Mouse (Mus musculus) spleen, postnatal 14 days (tissue): ENCODE measurements around the gene Kif26b.

Source experiments
- DNase-seq, 2 experiments: peaks; one replicate each; pipeline ENCODE4 v3.0.0; 2021 to 2022; ENCODE audit warnings: low spot score in 2 of 2

Gene Kif26b

GRCm38 (mm10) chr1:178716411-178716810, 187.5 kb downstream of the Kif26b start:
- DNase-seq = no peak

- DNase-seq = no peak
Observed at GRCm38 (mm10) chr1:178720821-178721220, 191.9 kb downstream of the Kif26b start.

GRCm38 (mm10) chr1:178722793-178723192, 193.9 kb downstream of the Kif26b start:
- DNase-seq = no peak

GRCm38 (mm10) chr1:178725536-178725935, 196.6 kb downstream of the Kif26b start:
- DNase-seq = no peak

GRCm38 (mm10) chr1:178728256-178728655, 199.3 kb downstream of the Kif26b start:
- DNase-seq = no peak

- DNase-seq = no peak
Observed at GRCm38 (mm10) chr1:178730271-178730670, 201.3 kb downstream of the Kif26b start.

GRCm38 (mm10) chr1:178733035-178733434, 204.1 kb downstream of the Kif26b start:
- DNase-seq = no peak

- DNase-seq = no peak
Observed at GRCm38 (mm10) chr1:178734576-178734975, 205.7 kb downstream of the Kif26b start.

GRCm38 (mm10) chr1:178736931-178737330, 208.0 kb downstream of the Kif26b start:
- DNase-seq = no peak

GRCm38 (mm10) chr1:178743820-178744219, 214.9 kb downstream of the Kif26b start:
- no peak for DNase-seq

GRCm38 (mm10) chr1:178744526-178744925, 215.6 kb downstream of the Kif26b start:
- DNase-seq = no peak

GRCm38 (mm10) chr1:178744961-178745360, 216.0 kb downstream of the Kif26b start:
- no peak for DNase-seq

GRCm38 (mm10) chr1:178745471-178745870, 216.5 kb downstream of the Kif26b start:
- no peak for DNase-seq

- DNase-seq = no peak
Observed at GRCm38 (mm10) chr1:178747279-178748221, 218.6 kb downstream of the Kif26b start.

GRCm38 (mm10) chr1:178748222-178748600, 219.3 kb downstream of the Kif26b start:
- DNase-seq = no peak

GRCm38 (mm10) chr1:178748617-178749016, 219.7 kb downstream of the Kif26b start:
- no peak for DNase-seq

GRCm38 (mm10) chr1:178749786-178750185, 220.9 kb downstream of the Kif26b start:
- no peak for DNase-seq

- DNase-seq = no peak
Observed at GRCm38 (mm10) chr1:178758441-178758840, 229.5 kb downstream of the Kif26b start.

- DNase-seq = no peak
Observed at GRCm38 (mm10) chr1:178762125-178762741, 233.3 kb downstream of the Kif26b start.

- DNase-seq = no peak
Observed at GRCm38 (mm10) chr1:178764914-178765313, 236.0 kb downstream of the Kif26b start.

GRCm38 (mm10) chr1:178765650-178766049, 236.7 kb downstream of the Kif26b start:
- DNase-seq = no peak

GRCm38 (mm10) chr1:178768976-178769375, 240.1 kb downstream of the Kif26b start:
- DNase-seq = no peak

- no peak for DNase-seq
Observed at GRCm38 (mm10) chr1:178769988-178770387, 241.1 kb downstream of the Kif26b start.
